Mouse (Mus musculus) ES-E14 (cell line): ENCODE measurements around the gene Trpm3.

ENCODE experiments used
- HCFC1 ChIP-seq: IDR thresholded peaks from 2 replicates; pipeline ENCODE4 v1.6.1; 2012; ENCODE audit warnings: low read length, inconsistent platforms, borderline replicate concordance; ENCODE audit not compliant: insufficient read depth
- ZNF384 ChIP-seq: IDR thresholded peaks from 2 replicates; pipeline ENCODE4 v1.6.1; 2012; ENCODE audit warnings: low read depth, low read length, inconsistent platforms

DNA sequence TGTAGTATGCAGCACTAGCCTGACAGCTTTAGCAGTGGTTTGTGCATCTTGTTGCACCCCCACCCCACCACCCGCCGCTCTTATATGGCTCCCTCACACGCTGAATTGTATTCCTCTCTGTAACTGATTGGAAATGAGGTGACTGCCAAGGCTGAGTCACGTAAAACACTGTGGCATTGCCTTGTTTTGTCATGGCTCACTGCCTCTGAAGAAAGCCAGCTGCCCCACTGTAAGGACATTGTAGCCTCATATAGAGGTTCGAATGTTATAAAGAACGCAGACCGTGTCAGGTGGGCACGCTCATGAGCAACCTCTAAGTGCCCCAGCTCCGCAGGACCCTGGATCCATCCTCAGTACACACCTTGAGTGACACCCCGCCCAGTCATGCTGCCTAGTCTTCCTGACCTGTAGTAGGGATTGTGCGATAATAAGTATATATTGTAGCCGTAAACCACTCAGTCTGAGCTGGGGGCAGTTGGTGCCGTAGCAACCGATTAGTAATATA is 215.2 kb downstream of the Trpm3 start:
- TF ChIP-seq ZNF384 (no peak), HCFC1 (no peak)
